Mouse (Mus musculus): ENCODE measurements at regions not wholly inside any gene's neighbourhood (a gene's known extent, or its start where the extent isn't known, plus 50 kb on each side); places are given as distances from the start of the nearest gene placed in this dataset.

- TF ChIP-seq USF1 (IDR thresholded peaks at IDR 0.05; ENCODE audit: low read depth) (no peak), CTCF (IDR thresholded peaks at IDR 0.05; ENCODE audit: control insufficient read depth, insufficient read depth, insufficient read length) (no peak), FOSL1 (IDR thresholded peaks at IDR 0.05; ENCODE audit: insufficient read depth, low read length, poor library complexity, severe bottlenecking) (no peak), MAX (IDR thresholded peaks at IDR 0.05) (no peak)
These were observed 59.4 kb upstream of the S1pr1 start for GRCm38 (mm10) chr3:115774321-115774720.
